Mouse (Mus musculus): ENCODE results near the gene Slc25a23.
"Not testable (repeated sequence)": the region's sequence is repeated elsewhere in the genome, so short reads cannot be mapped to it uniquely, and the experiment has no call there.

The Slc25a23 gene

DNA sequence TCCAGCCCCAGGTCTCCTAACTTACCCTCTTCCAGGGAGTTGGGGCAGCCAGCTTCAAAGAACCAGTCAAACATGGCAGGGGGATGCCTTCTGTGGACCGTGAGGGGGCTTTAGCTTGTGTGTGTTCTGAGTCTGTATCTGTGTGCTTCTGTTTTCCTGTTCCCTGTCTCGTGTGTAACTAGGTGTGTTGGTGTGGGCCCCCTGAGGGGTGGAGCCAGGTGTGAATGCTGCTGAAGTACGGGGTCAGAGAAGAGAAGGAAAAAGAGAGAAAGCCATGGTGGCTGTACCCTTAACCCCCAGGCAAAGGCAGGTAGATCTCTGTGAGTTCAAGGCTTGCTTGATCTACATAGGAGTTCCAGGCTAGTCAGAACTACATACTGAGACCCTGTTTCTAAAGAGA, 17.3 kb upstream of the Slc25a23 start:
- DNase-seq (ENCODE audit: low spot score in 2 of 2) = peak in 1 of 2 experiments; percentile 35

- peak; percentile 25 to 43 for DNase-seq (ENCODE audit: low spot score in 2 of 2)
Measured at GRCm38 (mm10) chr17:57070699-57071098, 11.0 kb upstream of the Slc25a23 start.

DNA sequence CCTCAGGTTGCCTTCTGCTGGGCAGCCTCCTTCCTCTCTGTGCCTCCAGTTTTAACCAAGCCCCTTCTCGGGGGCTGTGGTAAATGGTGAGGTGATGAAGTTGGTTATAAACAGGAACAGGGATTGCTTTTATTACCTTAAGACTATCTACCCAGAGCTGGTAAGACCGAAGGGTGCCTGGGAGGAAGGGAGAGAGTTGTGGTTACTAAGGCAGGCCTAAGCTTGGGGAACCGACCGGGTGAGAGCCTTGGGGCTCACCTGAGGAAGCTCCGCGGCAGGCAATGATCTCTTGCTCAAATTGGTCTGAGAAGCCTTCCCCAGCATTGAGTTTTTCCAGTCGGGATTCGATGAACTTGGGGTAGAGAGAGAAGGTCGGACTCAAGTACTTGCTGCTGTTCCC, 10.6 kb upstream of the Slc25a23 start:
- no peak for DNase-seq (ENCODE audit: low spot score in 2 of 2)

- DNase-seq (ENCODE audit: low spot score in 2 of 2) = no peak
Measured at GRCm38 (mm10) chr17:57066908-57067307, 7.2 kb upstream of the Slc25a23 start.

GRCm38 (mm10) chr17:57063031-57063430, 3.4 kb upstream of the Slc25a23 start:
- DNase-seq (ENCODE audit: low spot score in 2 of 2) = no peak

DNA sequence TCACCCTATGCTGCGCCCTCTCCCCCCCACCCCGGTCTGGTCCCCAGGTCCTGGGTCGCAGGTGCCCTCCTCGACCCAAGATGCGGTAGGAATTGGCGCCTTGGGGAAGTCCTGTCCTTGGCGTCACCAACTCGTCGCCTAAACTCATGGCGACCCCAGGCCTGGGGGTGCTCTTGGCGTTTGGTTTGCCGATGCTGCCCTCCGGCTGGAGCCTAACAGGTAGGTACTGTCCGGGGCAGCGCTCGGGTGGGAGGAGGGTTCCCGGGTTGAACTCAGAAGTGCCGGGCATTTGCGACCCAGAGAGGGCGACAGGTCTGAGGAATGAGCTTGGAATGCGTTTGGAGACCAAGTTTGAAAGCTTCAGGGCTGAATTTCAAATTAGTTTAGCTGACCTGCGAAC, 2.9 kb upstream of the Slc25a23 start:
- no peak for DNase-seq (ENCODE audit: low spot score in 2 of 2)

- DNase-seq (ENCODE audit: low spot score in 2 of 2) = peak; percentile 37 to 42
Measured at GRCm38 (mm10) chr17:57062011-57062521, 2.4 kb upstream of the Slc25a23 start.

GRCm38 (mm10) chr17:57061069-57061468, 1.4 kb upstream of the Slc25a23 start:
- no peak for DNase-seq (ENCODE audit: low spot score in 2 of 2)

DNA sequence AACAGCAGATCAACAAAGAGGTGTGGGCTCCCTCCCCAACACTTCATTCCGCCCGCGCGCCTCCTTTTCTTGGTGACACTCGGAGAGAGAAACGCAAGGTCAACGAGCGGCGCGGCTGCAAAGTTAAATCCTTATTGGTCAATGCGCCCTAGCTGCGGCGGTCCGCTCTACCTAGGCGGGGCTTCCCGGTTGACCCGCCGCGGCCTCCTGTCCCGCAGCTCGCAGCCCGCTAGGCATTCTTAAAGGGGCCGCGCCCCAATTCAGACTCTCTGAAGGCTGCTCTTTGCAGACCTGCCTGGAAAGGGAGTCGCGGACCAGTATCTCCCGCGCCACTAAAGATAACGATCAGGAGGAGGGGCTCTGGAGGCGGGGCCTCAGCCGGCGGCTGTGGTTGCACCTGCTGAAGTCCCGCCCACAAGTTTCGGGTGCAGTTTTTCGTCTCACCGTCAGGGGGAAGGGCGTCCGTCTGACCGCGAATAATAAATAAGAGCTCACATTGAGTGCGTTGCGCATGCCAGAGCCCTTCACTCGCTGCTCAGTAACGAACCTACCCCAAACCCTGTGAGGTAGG, 653 bp upstream of the Slc25a23 start:
- peak; percentile 94 to 96 for DNase-seq (ENCODE audit: low spot score in 2 of 2)

DNA sequence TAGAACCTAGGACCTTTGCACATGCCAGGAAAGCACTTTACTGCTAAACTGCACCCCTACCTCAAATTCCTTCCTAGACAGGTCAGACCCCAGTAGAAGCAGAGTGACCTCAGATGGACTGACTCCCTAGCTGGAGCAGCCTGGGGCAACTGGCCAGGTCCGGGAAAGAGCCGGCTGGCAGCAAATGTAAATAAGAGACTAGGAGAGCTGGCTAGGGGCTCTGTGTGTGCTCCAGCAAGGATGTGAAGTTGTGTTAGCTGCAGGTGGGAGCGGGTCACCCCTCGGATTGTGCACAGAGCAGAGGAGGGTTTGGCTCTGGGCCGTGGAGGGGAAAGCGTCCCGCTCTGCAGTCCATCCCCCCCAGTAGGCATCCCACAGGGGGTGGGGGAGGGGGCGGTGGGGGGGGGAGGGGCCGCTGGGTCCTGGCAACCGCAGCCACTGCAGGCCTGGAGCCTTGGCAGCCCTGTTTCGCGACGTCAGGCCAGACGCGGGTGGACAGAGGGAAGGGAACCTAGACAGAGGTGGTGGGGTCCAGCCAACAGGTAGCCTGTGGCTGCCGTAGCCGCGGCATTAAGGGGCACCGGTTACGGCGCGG, 675 bp downstream of the Slc25a23 start, which contains the start of gene Crb3:
Gene Crb3 (plus strand): TSS at position 215 of the 595 bp plus-strand sequence.
- DNase-seq (ENCODE audit: low spot score in 2 of 2) = no peak

- DNase-seq (ENCODE audit: low spot score in 2 of 2) = no peak
Measured at GRCm38 (mm10) chr17:57056246-57056645, 3.4 kb downstream of the Slc25a23 start.

- not testable (repeated sequence) for DNase-seq (ENCODE audit: low spot score in 2 of 2)
Measured at GRCm38 (mm10) chr17:57051679-57052078, 8.0 kb downstream of the Slc25a23 start.

DNA sequence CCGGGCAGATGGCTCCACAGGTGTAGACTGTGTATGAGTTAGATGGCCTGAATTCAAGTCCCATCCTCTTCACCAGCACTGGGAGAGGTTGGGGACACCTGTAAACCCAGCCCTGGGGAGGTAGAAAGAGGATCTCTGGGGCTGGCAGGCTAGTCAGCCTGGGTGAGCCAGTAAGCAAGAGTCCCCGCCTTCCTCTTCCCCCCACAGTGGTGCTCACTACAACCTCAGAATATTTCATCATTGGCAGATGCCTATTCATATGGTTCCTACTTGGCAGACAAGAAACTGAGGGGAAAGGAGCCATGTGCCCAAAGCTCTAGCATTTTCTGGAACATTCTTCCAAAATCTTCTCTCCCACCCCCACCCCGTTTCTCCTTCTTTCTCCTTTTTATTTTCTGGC, 10.8 kb downstream of the Slc25a23 start:
- no peak for DNase-seq (ENCODE audit: low spot score in 2 of 2)

GRCm38 (mm10) chr17:57047406-57047805, 12.3 kb downstream of the Slc25a23 start:
- DNase-seq (ENCODE audit: low spot score in 2 of 2) = no peak

- DNase-seq (ENCODE audit: low spot score in 2 of 2) = no peak
Measured at GRCm38 (mm10) chr17:57041554-57041953, 18.1 kb downstream of the Slc25a23 start, which contains the start of gene Slc25a41. Gene Slc25a41, minus strand, starts transcription at chr17:57041654.

- no peak for DNase-seq (ENCODE audit: low spot score in 2 of 2)
Measured at GRCm38 (mm10) chr17:57038978-57039377, 20.7 kb downstream of the Slc25a23 start.

DNA sequence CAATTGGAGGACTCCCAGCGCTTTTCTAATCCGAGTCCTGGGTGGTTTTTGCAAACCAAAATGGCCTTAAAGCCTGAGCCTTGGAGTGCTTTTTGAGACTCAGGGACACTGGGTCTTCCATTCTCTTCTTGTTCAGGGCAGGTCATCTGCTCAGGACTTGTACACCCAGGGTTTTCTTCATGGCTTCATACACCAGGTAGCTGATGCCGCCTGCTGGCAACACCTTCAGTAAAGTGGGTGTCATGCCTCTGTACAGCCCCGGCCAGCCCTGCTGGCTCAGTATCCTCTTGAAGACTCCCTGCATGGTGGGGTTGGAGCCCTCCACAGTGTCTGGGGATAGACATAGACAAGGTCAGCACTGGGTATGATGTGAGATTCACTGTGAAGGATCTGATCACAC, 26.8 kb downstream of the Slc25a23 start:
- no peak for DNase-seq (ENCODE audit: low spot score in 2 of 2)

GRCm38 (mm10) chr17:57031661-57032420, 27.8 kb downstream of the Slc25a23 start:
- peak; percentile 97 to 100 for DNase-seq (ENCODE audit: low spot score in 2 of 2)

DNA sequence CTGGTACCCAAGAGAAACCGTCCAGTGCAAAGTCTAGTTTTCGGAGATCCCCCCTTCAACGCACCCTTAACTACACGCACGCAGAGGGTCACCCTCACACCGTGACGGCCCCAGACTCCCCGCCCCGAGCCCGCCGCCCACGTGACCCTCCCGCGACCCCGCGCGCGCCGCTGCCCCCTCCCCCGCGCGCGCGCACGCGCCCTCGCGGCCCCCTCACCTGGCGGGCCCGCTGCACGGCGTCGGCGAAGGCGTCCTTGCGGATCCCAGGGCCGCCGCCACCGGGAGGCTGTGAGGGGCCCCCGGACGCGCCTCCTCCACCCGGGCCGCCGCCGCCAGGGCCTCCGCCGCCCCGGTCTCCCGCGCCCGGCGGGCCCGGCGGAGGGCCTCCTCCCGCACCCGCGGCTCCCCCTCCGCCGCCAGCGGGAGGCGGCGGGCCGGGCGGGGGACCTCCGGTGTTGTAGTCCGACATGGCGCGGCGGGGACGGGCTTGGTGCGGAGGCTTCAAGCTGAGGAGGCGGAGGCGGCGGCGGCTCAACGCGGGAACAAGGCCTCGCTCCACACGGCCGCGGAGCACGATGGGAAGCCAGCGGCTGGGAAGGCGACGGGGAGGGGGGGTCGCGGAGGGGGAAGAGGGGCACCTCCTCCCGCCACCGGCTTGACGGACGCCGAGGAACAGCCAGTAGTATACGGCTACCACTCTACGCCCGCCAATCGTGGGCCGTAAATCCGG, 28.6 kb downstream of the Slc25a23 start, which contains the start of gene Khsrp:
Gene Khsrp (minus strand): TSS at position 592 of the 730 bp plus-strand sequence.
- peak; percentile 64 to 70 for DNase-seq (ENCODE audit: low spot score in 2 of 2)

GRCm38 (mm10) chr17:57029691-57030090, 30.0 kb downstream of the Slc25a23 start:
- DNase-seq (ENCODE audit: low spot score in 2 of 2) = no peak

GRCm38 (mm10) chr17:57027471-57027870, 32.2 kb downstream of the Slc25a23 start:
- DNase-seq (ENCODE audit: low spot score in 2 of 2) = no peak

DNA sequence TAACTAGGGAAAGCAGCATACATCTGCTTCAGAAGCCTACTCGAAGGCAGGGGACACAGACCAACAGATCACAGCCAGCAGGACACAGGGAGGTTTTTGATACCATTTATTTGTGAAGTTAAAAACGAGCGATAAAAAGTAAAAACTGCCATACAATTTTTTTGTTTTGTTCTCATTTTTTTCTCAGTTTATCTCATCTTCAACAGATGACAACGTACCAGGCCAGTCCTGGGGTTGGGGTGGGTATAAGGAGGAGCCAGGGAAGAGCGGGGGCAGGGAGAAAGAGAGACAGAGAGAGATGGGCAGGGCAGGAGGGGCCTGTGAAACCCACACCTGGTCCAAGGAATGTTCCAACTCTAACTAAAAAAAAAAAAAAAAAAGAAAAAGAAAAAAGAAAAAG, 38.7 kb downstream of the Slc25a23 start:
- no peak for DNase-seq (ENCODE audit: low spot score in 2 of 2)
